Mouse (Mus musculus) CD4-positive, CD25-positive, alpha-beta regulatory T cell, adult 2 months (primary cell): ENCODE measurements around the gene Olfr1200.

Experiments used
- DNase-seq: peaks from one replicate; pipeline ENCODE4 v3.0.0-alpha.2; 2012; ENCODE audit warnings: low read depth, low spot score

Gene Olfr1200

GRCm38 (mm10) chr2:88770388-88770787 is at the start of gene Olfr1200:
Gene Olfr1200, minus strand, starts transcription at chr2:88770488.
- DNase-seq, result no peak

DNA sequence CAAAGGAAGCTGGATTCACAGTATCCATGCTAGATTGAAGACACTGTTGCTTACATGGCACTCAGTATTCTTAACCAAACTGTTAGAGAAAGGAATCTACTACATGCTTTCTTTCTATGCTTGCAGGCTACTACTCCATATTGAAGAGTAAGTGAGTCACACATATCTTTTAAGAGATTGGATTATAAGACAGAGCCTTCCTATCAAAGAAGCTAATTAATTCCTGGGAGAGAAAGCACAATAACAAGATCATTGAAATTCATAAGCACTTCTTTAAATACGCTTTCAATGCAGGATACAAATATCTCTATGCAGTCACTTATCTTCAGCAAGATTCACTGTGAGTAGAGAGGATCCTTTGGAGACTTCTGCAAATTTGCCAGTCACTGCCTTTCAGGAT is 43.9 kb upstream of the Olfr1200 start, which contains the start of gene Olfr1202:
Gene Olfr1202, plus strand, starts transcription at position 301 of the 400 bp plus-strand sequence.
- no peak for DNase-seq

DNA sequence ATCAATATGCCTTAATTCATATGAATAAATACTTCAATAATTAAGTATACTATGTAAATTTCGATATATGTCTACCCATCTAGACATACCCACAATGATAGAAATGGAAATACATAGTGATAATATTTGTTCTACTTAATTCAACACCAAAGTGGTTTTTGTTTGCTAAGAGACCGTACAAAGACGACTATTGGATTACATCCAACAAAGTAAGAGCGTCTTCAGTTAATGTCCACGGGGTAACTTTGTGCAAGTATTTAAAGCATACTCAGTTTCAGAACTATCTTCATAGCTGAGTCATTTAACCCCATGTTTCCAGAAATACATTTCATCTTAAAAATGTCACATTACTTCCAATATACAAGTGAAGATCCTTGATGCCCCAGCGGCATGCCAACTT is 22.4 kb upstream of the Olfr1200 start, which contains the start of gene Olfr1201:
Gene Olfr1201, plus strand, starts transcription at position 301 of the 400 bp plus-strand sequence.
- DNase-seq, result no peak

DNA sequence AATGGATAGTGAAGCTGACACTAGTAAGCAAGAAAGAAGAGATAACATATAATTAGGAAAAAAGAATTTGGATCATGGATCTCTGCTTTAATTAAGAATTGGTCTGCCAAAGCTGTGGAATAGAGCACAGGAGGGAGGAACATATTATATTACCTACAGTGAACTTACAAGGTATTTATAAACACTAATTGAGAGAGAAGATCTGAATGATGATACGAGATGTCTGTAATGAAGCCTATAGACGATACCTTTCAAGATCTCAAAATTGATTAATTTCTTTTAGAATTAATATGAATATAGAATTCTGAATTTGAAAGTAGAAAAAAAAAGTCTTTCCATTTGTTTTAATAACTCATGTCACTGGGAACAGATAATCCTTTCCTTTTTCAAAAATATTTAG is 9.9 kb downstream of the Olfr1200 start, which contains the start of gene Olfr1199:
Gene Olfr1199, minus strand, starts transcription at position 101 of the 400 bp plus-strand sequence.
- DNase-seq, result no peak

GRCm38 (mm10) chr2:88751270-88751669 is 19.0 kb downstream of the Olfr1200 start, which contains the start of gene Olfr1198:
Gene Olfr1198, minus strand, starts transcription at chr2:88751370.
- no peak for DNase-seq

GRCm38 (mm10) chr2:88743379-88743778 is 26.9 kb downstream of the Olfr1200 start:
- no peak for DNase-seq

DNA sequence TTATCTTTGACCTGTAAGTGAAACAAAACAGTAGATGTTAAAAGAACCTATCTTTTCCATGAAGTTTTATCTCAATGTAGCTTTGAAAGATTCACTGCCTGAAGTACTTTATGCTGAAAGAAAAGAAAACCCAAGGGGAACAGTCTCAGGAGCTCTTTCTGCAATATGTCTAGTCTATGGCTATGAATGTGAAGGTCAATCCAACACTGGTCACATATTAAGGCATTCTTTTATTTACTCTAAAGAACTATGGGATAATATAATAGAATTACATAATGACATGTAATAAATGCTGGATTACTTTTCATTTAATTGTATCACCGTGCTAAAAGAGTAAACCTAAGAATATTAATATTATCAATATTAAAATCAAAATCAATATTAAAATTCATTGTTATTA is 38.0 kb downstream of the Olfr1200 start, which contains the start of gene Olfr1197:
Gene Olfr1197, minus strand, starts transcription at position 101 of the 400 bp plus-strand sequence.
- DNase-seq, result no peak
